Mouse (Mus musculus): Measurements from ENCODE around the gene Adamts8.

GRCm38 (mm10) chr9:30950592-30950991 is 8.2 kb downstream of the Adamts8 start:
- no peak for TF ChIP-seq CTCF (IDR thresholded peaks at IDR 0.05; ENCODE audit: control insufficient read depth, insufficient read depth, insufficient read length)
- no peak for TF ChIP-seq FOSL1 (IDR thresholded peaks at IDR 0.05; ENCODE audit: insufficient read depth, low read length, poor library complexity, severe bottlenecking)
- no peak for TF ChIP-seq MAX (IDR thresholded peaks at IDR 0.05)
- TF ChIP-seq MYOG (IDR thresholded peaks at IDR 0.05; ENCODE audit: control insufficient read depth, extremely low read depth, insufficient read length) = no peak
